Mouse (Mus musculus): ENCODE data around the gene Pdzd3. TPM values are rescaled to one million over a fixed set of nuclear protein-coding genes. Genes with fewer than 3 reads are reported as not detected.
A peak's percentile ranks its signal among the peaks of the same experiment; 100 is the strongest.
"Not testable (repeated sequence)": the region's sequence is repeated elsewhere in the genome, so short reads cannot be mapped to it uniquely, and the experiment has no call there.

Pdzd3 gene
- total RNA-seq (2021), result 1 to 10 TPM; 4.6 to 5.4 TPM
- long read RNA-seq, experiment 1, partial matches to known transcripts, result 10 of 11 reads
- long read RNA-seq, experiment 1, other reads (novel, unspliced or antisense), result 1 of 11 reads
- long read RNA-seq, experiment 2, partial matches to known transcripts, result 5 of 6 reads
- long read RNA-seq, experiment 2, other reads (novel, unspliced or antisense), result 1 of 6 reads

GRCm38 (mm10) chr9:44251314-44251713 is at the start of gene Pdzd3:
Gene Pdzd3, minus strand, starts transcription at chr9:44251471.
- DNase-seq, result no peak

GRCm38 (mm10) chr9:44300001-44300400 is 48.7 kb upstream of the Pdzd3 start:
- DNase-seq, result not testable (repeated sequence)

GRCm38 (mm10) chr9:44292490-44292889 is 41.2 kb upstream of the Pdzd3 start:
- DNase-seq, result peak; percentile 31 to 50

- DNase-seq, result no peak
Measured at GRCm38 (mm10) chr9:44288959-44289291, 37.7 kb upstream of the Pdzd3 start.

- peak in 1 of 2 experiments; percentile 41 for DNase-seq
Measured at GRCm38 (mm10) chr9:44288076-44288958, 37.0 kb upstream of the Pdzd3 start, which contains the start of gene Abcg4. Gene Abcg4, minus strand, starts transcription at chr9:44288615.

- no peak for DNase-seq
Measured at GRCm38 (mm10) chr9:44287401-44288075, 36.3 kb upstream of the Pdzd3 start.

GRCm38 (mm10) chr9:44287003-44287400 is 35.7 kb upstream of the Pdzd3 start:
- no peak for DNase-seq

GRCm38 (mm10) chr9:44286256-44286850 is 35.1 kb upstream of the Pdzd3 start:
- DNase-seq, result no peak

GRCm38 (mm10) chr9:44283183-44283582 is 31.9 kb upstream of the Pdzd3 start:
- no peak for DNase-seq

GRCm38 (mm10) chr9:44269973-44270372 is 18.7 kb upstream of the Pdzd3 start:
- DNase-seq, result no peak

GRCm38 (mm10) chr9:44269077-44269476 is 17.8 kb upstream of the Pdzd3 start:
- DNase-seq, result peak; percentile 32 to 68

GRCm38 (mm10) chr9:44268432-44268831 is 17.2 kb upstream of the Pdzd3 start, which contains the start of gene Nlrx1:
Gene Nlrx1, minus strand, starts transcription at chr9:44268599.
- DNase-seq, result peak in 1 of 2 experiments; percentile 24

- DNase-seq, result peak; percentile 92
Measured at GRCm38 (mm10) chr9:44268027-44268360, 16.7 kb upstream of the Pdzd3 start.

- DNase-seq, result peak; percentile 29 to 63
Measured at GRCm38 (mm10) chr9:44267319-44268026, 16.2 kb upstream of the Pdzd3 start.

- peak in 1 of 2 experiments; percentile 15 for DNase-seq
Measured at GRCm38 (mm10) chr9:44266478-44267226, 15.4 kb upstream of the Pdzd3 start.

GRCm38 (mm10) chr9:44261388-44261787 is 10.1 kb upstream of the Pdzd3 start:
- DNase-seq, result no peak

- DNase-seq, result no peak
Measured at GRCm38 (mm10) chr9:44259014-44259413, 7.7 kb upstream of the Pdzd3 start.

- no peak for DNase-seq
Measured at GRCm38 (mm10) chr9:44256213-44256612, 4.9 kb upstream of the Pdzd3 start.

GRCm38 (mm10) chr9:44255136-44255521 is 3.9 kb upstream of the Pdzd3 start:
- no peak for DNase-seq

GRCm38 (mm10) chr9:44254508-44255135 is 3.4 kb upstream of the Pdzd3 start:
- no peak for DNase-seq

- no peak for DNase-seq
Measured at GRCm38 (mm10) chr9:44253441-44253840, 2.2 kb upstream of the Pdzd3 start.

Data from heart, adult 18-20 months (tissue).